Mouse (Mus musculus) liver, postnatal 0 days (tissue): ENCODE measurements around the gene Klhl35. TPM values are rescaled to one million over a fixed set of nuclear protein-coding genes. Genes with fewer than 3 reads are reported as not detected.

ENCODE experiments used
- ATAC-seq: fragments of 200-750 bp; cut with Nextera tagmentation; 2 replicates; pipeline ENCODE4 v1.8.0; 2017; ENCODE audit warnings: mild to moderate bottlenecking, moderate library complexity
- DNase-seq: peaks from one replicate; pipeline ENCODE4 v3.0.0-alpha.2; 2016
- H3K27ac ChIP-seq: fragments of 300-500 bp; sonication (generic); 2 replicates; pipeline ENCODE4 v1.5.1; 2014; ENCODE audit warnings: antibody characterized with exemption, moderate library complexity, mild to moderate bottlenecking, low read depth
- H3K27me3 ChIP-seq: fragments of 300-500 bp; sonication (generic); 2 replicates; pipeline ENCODE4 v1.6.1; 2014; ENCODE audit warnings: low read length, control low read depth, mixed read lengths; ENCODE audit not compliant: insufficient read depth
- H3K36me3 ChIP-seq: fragments of 300-500 bp; sonication (generic); replicated peaks from 2 replicates; pipeline ENCODE4 v1.6.1; 2014; ENCODE audit warnings: mild to moderate bottlenecking, control low read depth, low read length, moderate library complexity, mixed read lengths; ENCODE audit not compliant: insufficient read depth
- H3K4me1 ChIP-seq: fragments of 300-500 bp; sonication (generic); 2 replicates; pipeline ENCODE4 v1.6.1; 2014; ENCODE audit warnings: antibody characterized with exemption, mild to moderate bottlenecking, control low read depth; ENCODE audit not compliant: insufficient read depth
- H3K4me2 ChIP-seq: fragments of 300-500 bp; sonication (generic); 2 replicates; pipeline ENCODE4 v1.6.1; 2014; ENCODE audit warnings: low read depth, mild to moderate bottlenecking, low read length, moderate library complexity, mixed read lengths
- H3K4me3 ChIP-seq: fragments of 300-500 bp; sonication (generic); 2 replicates; pipeline ENCODE4 v1.5.1; 2014; ENCODE audit warnings: low read depth, low read length
- H3K9ac ChIP-seq: fragments of 300-500 bp; sonication (generic); replicated peaks from 2 replicates; pipeline ENCODE4 v1.6.1; 2014; ENCODE audit warnings: mild to moderate bottlenecking, moderate library complexity
- H3K9me3 ChIP-seq: fragments of 300-500 bp; sonication (generic); 2 replicates; pipeline ENCODE4 v1.6.1; 2016; ENCODE audit warnings: mild to moderate bottlenecking, control low read depth, low read length, mixed read lengths
- CTCF ChIP-seq: sonication (generic); IDR thresholded peaks from 2 replicates; pipeline ENCODE4 v1.5.1; 2016; ENCODE audit warnings: antibody characterized with exemption, low read depth
- EP300 ChIP-seq: IDR thresholded peaks from 2 replicates; pipeline ENCODE4 v1.6.1; 2016; ENCODE audit warnings: antibody characterized with exemption, low read depth, mild to moderate bottlenecking
- WGBS: fragments of 180-500 bp; shearing (Covaris S2); extraction: QIAGEN DNeasy Blood & Tissue Kit; methylation state at CpG from one replicate; pipeline ENCODE4 v1.1.7; 2014; ENCODE audit not compliant: insufficient replicate concordance; 5-methylcytosine and 5-hydroxymethylcytosine counted together
- polyA plus RNA-seq: library from polyadenylated mRNA; unstranded; fragments of >200 nt; fragmentation: Nextera tagmentation; extraction: Ambion mirVana; gene quantifications from 2 replicates; pipeline ENCODE4 v1.2.1, GENCODE M21; 2015

Gene Klhl35
- polyA plus RNA-seq, 1 experiment from 2014 or later = 0.35 TPM

- Histone ChIP-seq H3K9me3 (no peaks in the 10 kb centered on the region), H3K36me3 (no peaks in the 10 kb centered on the region), H3K27me3 (no peaks in the 10 kb centered on the region), H3K4me1 (no peaks in the 10 kb centered on the region), H3K9ac (no peak overlapping the region), H3K27ac (no peak overlapping the region), H3K4me3 (no peak overlapping the region), H3K4me2 (no peak overlapping the region)
- DNase-seq (no peak), ATAC-seq (no peak)
- WGBS = 82% methylated on average over 3 of the region's 3 CpGs
- TF ChIP-seq CTCF (no peak), EP300 (no peak)
Observed at GRCm38 (mm10) chr7:99427987-99428386, 37.8 kb upstream of the Klhl35 start.

- DNase-seq (no peak), ATAC-seq (no peak)
- WGBS = 40% methylated on average over 5 of the region's 5 CpGs
- no peaks in the 10 kb centered on the region for H3K4me1 ChIP-seq
- H3K4me3 ChIP-seq = no peak overlapping the region
- H3K9me3 ChIP-seq = no peaks in the 10 kb centered on the region
- no peaks in the 10 kb centered on the region for H3K36me3 ChIP-seq
- no peaks in the 10 kb centered on the region for H3K27me3 ChIP-seq
- H3K27ac ChIP-seq = no peak overlapping the region
- TF ChIP-seq EP300 (no peak), CTCF (no peak)
- no peak overlapping the region for H3K9ac ChIP-seq
- no peak overlapping the region for H3K4me2 ChIP-seq
Observed at GRCm38 (mm10) chr7:99428836-99429235, 37.0 kb upstream of the Klhl35 start.

- WGBS = 76% methylated on average over 6 of the region's 6 CpGs
- no peak overlapping the region for H3K27ac ChIP-seq
- no peak for DNase-seq
- H3K4me3 ChIP-seq = no peak overlapping the region
- H3K27me3 ChIP-seq = no peaks in the 10 kb centered on the region
- no peak for TF ChIP-seq EP300
- no peak for TF ChIP-seq CTCF
- H3K36me3 ChIP-seq = no peaks in the 10 kb centered on the region
- H3K9ac ChIP-seq = no peak overlapping the region
- H3K9me3 ChIP-seq = no peaks in the 10 kb centered on the region
- H3K4me2 ChIP-seq = no peak overlapping the region
- no peak for ATAC-seq
- H3K4me1 ChIP-seq = peaks cover 5% of the 10 kb centered on the region; the same call in 1 of the 2 replicates
Observed at GRCm38 (mm10) chr7:99429786-99430185, 36.0 kb upstream of the Klhl35 start.

GRCm38 (mm10) chr7:99430246-99430645 lies 35.6 kb upstream of the Klhl35 start:
- peaks cover 10% of the 10 kb centered on the region for H3K4me1 ChIP-seq
- H3K4me2 ChIP-seq = no peak overlapping the region
- no peaks in the 10 kb centered on the region for H3K9me3 ChIP-seq
- no peaks in the 10 kb centered on the region for H3K36me3 ChIP-seq
- DNase-seq (no peak), ATAC-seq (no peak)
- H3K27me3 ChIP-seq = no peaks in the 10 kb centered on the region
- H3K9ac ChIP-seq = no peak overlapping the region
- 79% methylated on average over 11 of the region's 11 CpGs for WGBS
- TF ChIP-seq CTCF (no peak), EP300 (no peak)
- no peak overlapping the region for H3K4me3 ChIP-seq
- H3K27ac ChIP-seq = no peak overlapping the region

GRCm38 (mm10) chr7:99432248-99432647 lies 33.6 kb upstream of the Klhl35 start:
- TF ChIP-seq CTCF = no peak
- TF ChIP-seq EP300 = no peak
- no peaks in the 10 kb centered on the region for H3K27me3 ChIP-seq

GRCm38 (mm10) chr7:99432863-99433262 lies 32.9 kb upstream of the Klhl35 start:
- H3K4me2 ChIP-seq = no peak overlapping the region
- WGBS = 57% methylated on average over 6 of the region's 6 CpGs

More at GRCm38 (mm10) chr7:99432248-99432647, 33.6 kb upstream of the Klhl35 start:
- no peak overlapping the region for H3K27ac ChIP-seq
- DNase-seq = no peak
- H3K9me3 ChIP-seq = no peaks in the 10 kb centered on the region
- 66% methylated on average over 14 of the region's 14 CpGs for WGBS
- no peaks in the 10 kb centered on the region for H3K36me3 ChIP-seq
- no peak for ATAC-seq
- H3K4me1 ChIP-seq = peaks cover 10% of the 10 kb centered on the region
- H3K4me2 ChIP-seq = no peak overlapping the region
- no peak overlapping the region for H3K4me3 ChIP-seq
- H3K9ac ChIP-seq = no peak overlapping the region

More at GRCm38 (mm10) chr7:99432863-99433262, 32.9 kb upstream of the Klhl35 start:
- TF ChIP-seq CTCF (no peak), EP300 (no peak)
- no peaks in the 10 kb centered on the region for H3K36me3 ChIP-seq
- H3K9ac ChIP-seq = no peak overlapping the region
- H3K9me3 ChIP-seq = no peaks in the 10 kb centered on the region
- no peak overlapping the region for H3K4me3 ChIP-seq
- DNase-seq (no peak), ATAC-seq (0 out of 2 replicates have a peak, but pooled peaks have one; percentile 19)
- no peak overlapping the region for H3K27ac ChIP-seq
- no peaks in the 10 kb centered on the region for H3K27me3 ChIP-seq
- H3K4me1 ChIP-seq = peaks cover 10% of the 10 kb centered on the region
